Mouse (Mus musculus) olfactory bulb, adult 2 months (tissue): ENCODE results near the gene Tmem45a.

ENCODE experiments used
- CTCF ChIP-seq: fragments of 200-500 bp; IDR thresholded peaks from 2 replicates; pipeline ENCODE4 v1.5.1; 2012; ENCODE audit warnings: low read depth, mild to moderate bottlenecking, low read length, moderate library complexity; ENCODE audit not compliant: insufficient read depth
- POLR2A ChIP-seq: fragments of 200-500 bp; IDR thresholded peaks from 2 replicates; pipeline ENCODE4 v1.6.1; 2012; ENCODE audit warnings: mild to moderate bottlenecking, low read depth, low read length, moderate library complexity; ENCODE audit not compliant: insufficient read depth

DNA sequence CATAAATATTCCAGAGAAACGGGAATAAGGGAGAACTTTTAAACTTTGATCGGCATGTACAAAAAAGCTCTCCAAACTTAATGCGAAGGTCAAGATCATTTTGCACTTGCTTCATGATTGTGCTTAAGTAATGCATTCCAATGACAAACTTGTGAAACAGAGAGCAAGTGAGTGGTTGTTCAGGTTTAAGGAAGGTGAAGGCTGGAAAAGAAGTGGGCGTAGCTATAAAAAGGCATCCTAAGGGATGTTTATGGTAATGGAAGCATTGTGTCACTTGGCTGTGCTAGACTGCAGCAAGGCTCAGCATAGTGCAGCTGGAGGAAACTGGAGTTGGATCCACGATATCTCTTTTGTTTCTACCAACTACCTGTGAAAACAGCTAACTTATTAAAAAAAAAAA, 5.6 kb upstream of the Tmem45a start:
- TF ChIP-seq CTCF (no peak), POLR2A (no peak)
